Mouse (Mus musculus) testis, postnatal 14 days (tissue): ENCODE results near the gene Eri3.
A peak's percentile ranks its signal among the peaks of the same experiment; 100 is the strongest.

ENCODE experiments used
- DNase-seq: peaks from one replicate; pipeline ENCODE4 v3.0.0; 2021; ENCODE audit warnings: low spot score

Eri3 gene

GRCm38 (mm10) chr4:117658582-117659444 lies 108.6 kb downstream of the Eri3 start:
- DNase-seq: no peak

GRCm38 (mm10) chr4:117660001-117660400 lies 109.8 kb downstream of the Eri3 start:
- no peak for DNase-seq

- DNase-seq: no peak
Observed at GRCm38 (mm10) chr4:117664411-117665137, 114.4 kb downstream of the Eri3 start.

- no peak for DNase-seq
Observed at GRCm38 (mm10) chr4:117665531-117665930, 115.4 kb downstream of the Eri3 start.

- no peak for DNase-seq
Observed at GRCm38 (mm10) chr4:117666054-117666453, 115.9 kb downstream of the Eri3 start.

- DNase-seq: no peak
Observed at GRCm38 (mm10) chr4:117669874-117670273, 119.7 kb downstream of the Eri3 start.

- DNase-seq: no peak
Observed at GRCm38 (mm10) chr4:117672042-117672441, 121.9 kb downstream of the Eri3 start.

- no peak for DNase-seq
Observed at GRCm38 (mm10) chr4:117673901-117674300, 123.7 kb downstream of the Eri3 start.

- DNase-seq: peak; percentile 42
Observed at GRCm38 (mm10) chr4:117676903-117677302, 126.7 kb downstream of the Eri3 start.

- DNase-seq: no peak
Observed at GRCm38 (mm10) chr4:117680963-117681362, 130.8 kb downstream of the Eri3 start.

GRCm38 (mm10) chr4:117681931-117682461 lies 131.8 kb downstream of the Eri3 start, which contains the start of gene Dmap1:
Gene Dmap1, minus strand, starts transcription at chr4:117682273.
- peak; percentile 87 for DNase-seq

GRCm38 (mm10) chr4:117682463-117682862 lies 132.3 kb downstream of the Eri3 start:
- DNase-seq: no peak

- no peak for DNase-seq
Observed at GRCm38 (mm10) chr4:117683048-117683768, 133.0 kb downstream of the Eri3 start.

GRCm38 (mm10) chr4:117686354-117686753 lies 136.2 kb downstream of the Eri3 start:
- no peak for DNase-seq

- DNase-seq: no peak
Observed at GRCm38 (mm10) chr4:117705361-117705760, 155.2 kb downstream of the Eri3 start.

- DNase-seq: no peak
Observed at GRCm38 (mm10) chr4:117708780-117709550, 158.8 kb downstream of the Eri3 start.

GRCm38 (mm10) chr4:117712314-117712713 lies 162.1 kb downstream of the Eri3 start:
- DNase-seq: no peak

- no peak for DNase-seq
Observed at GRCm38 (mm10) chr4:117713303-117714098, 163.3 kb downstream of the Eri3 start.
